Mouse (Mus musculus) ES-CJ7 (cell line): ENCODE results near the gene Frmpd2.

Source experiments
- DNase-seq: peaks from one replicate; pipeline ENCODE4 v3.0.0; 2011; ENCODE audit warnings: low read depth, low spot score

The Frmpd2 gene

DNA sequence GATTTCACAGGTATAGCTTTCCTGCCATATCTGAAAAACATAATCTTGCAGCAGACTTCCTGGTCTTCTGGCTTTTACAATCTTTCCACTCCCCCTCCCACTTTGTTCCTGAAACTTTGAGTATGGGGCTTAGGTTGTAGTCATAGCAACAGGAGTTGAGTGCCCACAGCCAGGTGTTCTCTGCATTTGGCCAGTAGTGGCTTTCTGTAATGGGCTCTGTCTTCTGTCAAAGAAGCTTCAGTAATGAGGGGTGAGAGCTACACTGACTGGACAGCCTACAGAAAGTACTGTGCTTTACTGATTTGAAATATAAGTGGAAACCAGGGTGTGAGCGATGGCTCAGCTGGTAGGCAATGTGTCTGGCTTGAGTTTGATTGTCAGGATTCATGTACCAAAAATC, 37.2 kb downstream of the Frmpd2 start:
- DNase-seq: no peak

- no peak for DNase-seq
Measured at GRCm38 (mm10) chr14:33513877-33514276, 42.4 kb downstream of the Frmpd2 start.

- no peak for DNase-seq
Measured at GRCm38 (mm10) chr14:33514756-33515285, 43.3 kb downstream of the Frmpd2 start.

DNA sequence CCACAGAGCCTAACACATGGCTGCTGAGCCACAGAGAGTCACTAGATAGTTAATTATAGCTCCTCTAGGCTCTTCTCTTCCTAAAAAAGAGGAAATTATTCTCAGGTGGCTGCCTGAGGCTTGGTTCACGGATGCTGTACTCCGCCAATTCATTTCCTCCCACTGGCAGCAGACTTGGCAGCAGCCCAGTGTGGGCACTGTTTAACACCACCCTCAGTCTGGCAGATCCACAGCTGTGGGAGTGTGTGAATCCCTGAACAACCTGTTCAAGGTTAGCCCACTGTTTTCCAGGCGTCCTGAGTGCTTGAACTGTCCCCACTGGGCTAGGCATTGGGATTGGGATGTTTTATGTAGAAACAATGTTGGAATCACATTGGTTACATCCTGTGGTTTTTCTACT, 50.0 kb downstream of the Frmpd2 start:
- DNase-seq: no peak

DNA sequence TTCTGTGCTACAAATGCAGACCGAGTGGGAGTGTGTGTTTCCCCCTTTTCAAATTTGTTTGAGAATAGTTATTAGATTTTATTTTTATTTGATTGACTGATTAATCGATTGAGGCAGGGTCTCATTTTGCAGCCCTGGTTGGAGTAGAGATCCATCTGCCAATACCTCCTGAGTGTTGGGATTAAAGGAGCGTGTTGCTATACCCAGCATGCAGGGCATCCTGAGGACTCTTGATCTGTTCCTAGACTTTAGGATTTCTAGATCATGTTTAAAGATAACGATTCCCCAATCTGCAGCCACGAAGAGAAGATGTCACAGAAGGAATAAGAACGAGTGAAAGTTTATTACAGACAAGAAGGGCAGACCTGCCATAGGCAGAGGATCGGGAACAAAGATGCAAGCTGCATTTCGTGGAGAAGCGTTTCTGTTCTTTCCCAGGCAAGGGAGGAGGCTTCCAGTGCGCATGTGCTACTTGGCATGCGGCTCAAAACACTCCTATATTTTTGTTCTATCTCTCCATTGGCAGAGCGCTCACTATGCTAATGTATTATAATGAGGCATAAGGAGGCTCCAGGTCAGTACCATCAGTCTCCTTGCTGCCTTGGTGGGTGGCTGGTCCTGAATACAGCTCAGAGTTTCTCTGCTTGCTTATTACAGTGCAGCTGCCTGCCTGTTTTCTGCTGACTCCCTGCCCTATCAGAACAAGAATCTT, 53.9 kb downstream of the Frmpd2 start:
- no peak for DNase-seq

GRCm38 (mm10) chr14:33526621-33527020, 55.1 kb downstream of the Frmpd2 start:
- peak; percentile 57 for DNase-seq

DNA sequence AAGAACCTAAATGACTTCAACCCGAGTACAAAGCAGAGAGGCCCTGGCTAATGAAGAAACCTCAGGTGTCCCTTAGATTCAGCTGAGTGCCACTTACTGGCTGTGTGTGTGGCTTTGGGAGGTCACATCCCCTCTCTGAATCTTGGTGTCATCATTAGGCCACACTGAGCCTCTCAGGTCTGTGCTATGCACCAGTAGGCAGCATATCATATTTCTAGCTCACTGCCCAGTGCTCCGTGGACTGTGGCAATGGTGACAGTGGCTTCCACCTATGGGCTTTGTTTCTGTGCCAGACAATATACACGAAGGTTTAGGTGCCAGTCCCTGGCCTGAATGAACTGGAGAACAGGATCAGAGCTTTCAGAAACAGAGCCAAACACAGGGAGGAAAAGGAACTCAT, 56.4 kb downstream of the Frmpd2 start:
- DNase-seq: no peak

DNA sequence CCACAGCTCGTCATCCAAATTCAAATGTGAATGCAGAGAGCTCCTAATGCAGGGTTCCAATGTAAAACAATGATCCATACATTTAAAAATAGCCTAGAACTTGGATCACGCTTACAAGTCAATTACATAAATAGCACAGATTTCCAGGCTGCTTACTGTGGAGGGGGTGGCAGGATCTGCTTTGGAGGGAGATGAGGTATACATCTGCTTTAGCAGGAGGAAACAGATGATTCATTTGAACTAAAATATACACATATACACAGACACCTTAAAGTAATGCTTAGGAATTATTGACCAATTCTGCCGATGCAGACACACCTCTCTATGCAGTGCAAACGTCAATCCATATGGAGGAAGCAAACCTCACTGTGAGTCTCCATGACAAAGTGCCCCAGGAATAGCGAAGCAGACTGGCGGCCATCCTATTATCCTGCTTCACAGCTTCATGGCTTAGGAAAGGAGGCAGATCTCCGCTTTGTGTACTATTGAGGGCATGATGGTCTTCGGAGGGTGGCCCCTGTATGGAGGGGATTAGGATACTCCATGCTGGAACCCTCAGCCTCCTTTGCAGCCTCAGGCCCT, 59.9 kb downstream of the Frmpd2 start:
- DNase-seq: no peak

DNA sequence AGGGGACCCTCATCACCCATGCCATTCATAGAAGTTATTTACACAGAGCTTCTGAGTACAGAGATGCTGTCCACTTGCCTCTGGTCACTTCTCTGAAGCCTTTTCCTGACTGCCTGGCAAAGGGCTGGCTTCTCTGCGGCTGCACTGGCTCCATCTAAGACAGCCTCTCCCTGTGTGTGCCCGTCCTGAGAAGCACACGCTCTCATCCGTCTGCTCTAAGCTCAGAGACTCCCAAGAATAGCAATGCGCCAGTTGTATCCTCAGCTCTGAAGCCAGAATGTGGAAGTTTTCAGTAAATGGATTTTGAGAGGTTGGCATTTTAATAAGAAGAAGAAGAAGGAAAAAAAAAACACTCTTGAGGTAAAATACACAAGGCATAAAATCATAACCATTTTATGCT, 61.3 kb downstream of the Frmpd2 start:
- DNase-seq: no peak

DNA sequence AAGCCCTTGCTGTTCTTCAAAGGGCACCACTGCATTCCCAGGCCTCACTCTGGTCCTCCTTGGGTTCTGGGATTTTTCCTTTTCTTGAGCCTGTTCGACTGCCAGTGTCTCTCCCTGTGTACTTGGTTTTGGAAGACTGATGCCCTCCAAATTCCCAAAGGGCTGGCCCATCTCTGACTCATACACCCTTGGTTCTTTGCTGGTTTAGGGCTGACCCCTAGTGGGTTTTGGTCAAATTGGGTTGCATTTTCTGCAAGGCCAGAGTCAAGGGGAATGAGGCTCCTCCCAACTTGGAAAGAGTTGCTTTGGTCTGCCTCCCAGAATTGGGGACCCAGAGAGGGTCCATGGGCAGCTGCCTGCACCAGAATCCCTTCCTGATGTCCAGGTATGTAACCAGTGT, 62.0 kb downstream of the Frmpd2 start:
- no peak for DNase-seq

GRCm38 (mm10) chr14:33535317-33535716, 63.8 kb downstream of the Frmpd2 start:
- DNase-seq: no peak

DNA sequence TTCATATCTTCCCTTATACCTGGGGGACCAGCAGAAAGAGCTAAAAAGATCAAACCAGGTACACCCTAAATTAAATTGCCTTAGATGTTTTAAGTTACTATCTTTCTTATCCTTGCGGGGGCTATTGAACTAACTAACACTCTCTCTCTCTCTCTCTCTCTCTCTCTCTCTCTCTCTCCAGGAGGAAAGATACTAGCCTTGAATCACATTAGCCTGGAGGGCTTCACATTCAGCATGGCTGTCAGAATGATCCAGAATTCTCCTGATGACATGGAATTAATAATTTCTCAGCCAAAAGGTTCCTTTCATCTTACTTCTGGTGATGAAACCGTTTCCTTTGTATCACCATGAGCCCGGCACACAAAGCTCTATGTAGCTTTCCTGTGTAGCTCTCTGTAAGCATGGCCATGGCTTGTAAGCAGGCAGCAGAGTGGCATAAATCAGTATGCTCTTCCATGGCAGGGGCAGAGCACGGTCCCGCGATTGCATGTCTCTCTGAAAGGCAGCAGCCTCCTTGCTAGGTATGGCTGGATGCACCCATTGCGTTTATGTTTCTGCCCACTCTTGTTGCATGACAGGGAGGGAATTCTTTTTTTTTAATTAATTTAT, 68.2 kb downstream of the Frmpd2 start:
- DNase-seq: no peak

- DNase-seq: no peak
Measured at GRCm38 (mm10) chr14:33545565-33546143, 74.2 kb downstream of the Frmpd2 start.

DNA sequence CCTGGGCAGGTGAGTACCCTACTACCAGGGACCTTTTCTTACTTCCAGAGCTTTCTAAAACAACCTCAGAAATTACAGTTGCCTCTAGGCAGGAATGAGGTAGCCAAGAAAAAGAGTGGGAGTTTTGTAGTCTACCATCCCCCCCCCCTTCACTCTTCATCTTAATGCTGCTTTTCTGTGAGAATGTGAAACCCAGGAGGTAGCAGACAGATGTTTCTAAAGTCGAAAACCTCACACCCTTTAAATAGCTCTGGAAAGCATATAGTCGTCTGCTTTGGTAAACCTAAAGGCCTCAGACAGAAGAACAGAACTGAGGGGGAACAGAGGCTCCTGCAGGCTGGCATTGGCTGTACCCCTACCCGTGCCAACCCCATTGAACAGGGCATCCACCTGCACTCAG, 77.2 kb downstream of the Frmpd2 start:
- DNase-seq: no peak

- no peak for DNase-seq
Measured at GRCm38 (mm10) chr14:33549856-33550255, 78.4 kb downstream of the Frmpd2 start.

DNA sequence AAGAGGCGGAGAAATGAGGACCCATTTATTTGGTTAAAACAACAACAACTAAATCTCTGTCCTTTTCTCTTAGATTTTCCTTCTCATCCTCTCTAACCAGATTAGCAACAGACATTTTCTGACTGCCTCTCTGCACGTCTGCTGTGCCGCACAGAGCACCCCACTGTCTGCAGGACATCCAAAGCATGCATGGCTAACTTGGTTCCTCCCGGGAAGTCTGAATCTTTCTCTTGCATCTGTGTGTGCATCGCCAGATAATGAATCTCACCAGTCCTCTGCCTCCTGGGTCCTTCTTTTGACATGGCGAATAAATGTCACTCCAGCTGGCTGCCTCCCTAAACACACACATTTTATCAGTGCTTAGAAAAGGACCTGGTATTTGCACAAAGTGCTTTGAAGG, 99.2 kb downstream of the Frmpd2 start:
- DNase-seq: no peak

GRCm38 (mm10) chr14:33573643-33574042, 102.1 kb downstream of the Frmpd2 start:
- no peak for DNase-seq

DNA sequence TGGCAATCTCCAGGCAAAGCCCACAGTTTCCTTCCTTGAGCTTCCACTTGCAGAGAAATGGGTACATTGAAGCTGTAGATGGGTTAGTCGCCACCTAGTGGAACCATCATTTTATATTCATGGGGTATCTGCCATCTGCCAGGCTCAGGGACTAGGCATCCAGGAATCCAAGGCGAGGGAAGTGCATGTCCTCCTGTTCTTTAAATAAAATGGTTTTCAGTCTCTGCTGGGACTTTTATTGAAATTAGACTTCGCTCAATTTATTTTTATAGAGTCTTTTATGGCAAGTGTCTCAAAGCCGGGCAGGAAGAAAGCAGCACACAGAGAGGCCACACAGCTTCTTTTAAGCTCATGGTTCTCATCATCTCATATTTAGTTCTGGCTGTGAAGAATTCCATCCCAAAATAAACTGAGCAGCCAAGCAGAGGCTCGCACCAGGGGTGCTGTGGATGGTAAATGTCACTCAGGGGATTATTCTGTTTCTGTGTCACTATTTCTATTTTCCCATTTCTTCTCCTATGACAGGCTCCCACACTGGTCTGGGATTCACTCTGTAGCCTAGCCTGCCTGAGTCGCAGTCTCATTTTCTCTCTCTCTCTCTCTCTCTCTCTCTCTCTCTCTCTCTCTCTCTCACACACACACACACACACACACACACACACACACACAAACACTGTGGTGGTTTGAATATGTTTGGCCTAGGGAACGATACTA, 108.4 kb downstream of the Frmpd2 start:
- DNase-seq: peak; percentile 44

DNA sequence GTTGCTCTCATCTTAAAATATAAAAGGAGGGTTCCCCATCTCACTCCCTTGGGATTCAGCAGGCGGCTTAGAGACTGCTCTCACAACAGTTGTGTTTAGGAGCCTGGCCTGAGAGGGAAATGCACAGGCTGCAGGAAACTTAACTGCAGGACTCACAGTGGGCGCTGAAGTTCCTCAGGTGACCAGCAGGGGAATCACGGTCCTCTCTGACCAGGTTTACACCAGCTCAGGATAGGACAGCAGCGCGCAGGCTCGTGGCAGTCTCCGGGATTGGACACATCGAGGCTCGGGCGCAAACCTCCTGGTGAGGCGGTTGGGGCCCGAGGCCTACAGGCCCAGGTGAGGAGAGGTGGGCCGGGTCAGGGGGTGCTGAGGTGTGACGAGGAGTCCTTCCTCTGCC, 117.5 kb downstream of the Frmpd2 start, which contains the start of gene Ptpn20:
TSS of gene Ptpn20 (plus strand) at position 257 of the 400 bp plus-strand sequence.
- DNase-seq: peak; percentile 78

DNA sequence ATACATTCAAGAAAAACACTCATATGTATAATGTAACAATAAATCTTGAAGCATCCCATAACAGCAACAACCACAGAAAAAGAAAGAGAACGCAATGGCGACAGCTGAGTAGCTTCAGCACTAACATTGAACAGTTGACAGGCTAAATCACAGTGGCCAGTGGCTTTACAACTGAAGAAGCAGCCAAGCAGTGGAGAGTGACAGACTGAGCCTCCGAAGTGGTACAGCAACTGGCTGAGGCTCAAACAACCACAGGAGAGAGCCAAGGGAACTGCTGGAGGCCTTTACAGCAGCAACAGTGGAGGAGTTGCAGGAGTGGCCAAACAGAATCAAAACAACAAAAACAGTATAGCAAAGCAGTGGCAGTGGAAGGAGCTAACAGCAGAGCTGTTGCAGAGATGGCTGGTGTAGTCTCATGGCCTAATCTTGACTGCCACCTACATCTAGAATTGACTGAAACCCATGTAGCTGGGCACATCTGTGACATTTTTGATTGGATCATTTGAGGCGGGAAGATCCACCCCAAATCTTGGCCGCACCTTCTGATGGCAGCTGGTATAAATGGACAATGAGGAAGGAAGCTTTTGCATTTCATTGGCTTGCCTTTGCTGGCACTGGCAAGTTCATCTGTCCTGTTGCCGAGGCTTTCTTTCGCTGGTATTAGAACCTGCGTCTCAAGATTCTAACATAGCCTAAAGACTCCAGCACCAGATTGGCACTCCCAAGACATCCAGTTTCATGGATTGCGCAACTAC, 127.1 kb downstream of the Frmpd2 start:
- DNase-seq: no peak

GRCm38 (mm10) chr14:33607431-33607830, 135.9 kb downstream of the Frmpd2 start:
- DNase-seq: no peak
